Mouse (Mus musculus) midbrain, postnatal 0 days (tissue): Measurements from ENCODE around the gene Rps2. TPM values are rescaled to one million over a fixed set of nuclear protein-coding genes. Genes with fewer than 3 reads are reported as not detected.
A peak's percentile ranks its signal among the peaks of the same experiment; 100 is the strongest.

Source experiments
- ATAC-seq: fragments of 200-750 bp; cut with Nextera tagmentation; 2 replicates; pipeline ENCODE4 v1.8.0; 2017; ENCODE audit warnings: moderate number of reproducible peaks, mild to moderate bottlenecking, moderate TSS enrichment, moderate library complexity; ENCODE audit not compliant: low FRiP score
- DNase-seq: peaks from one replicate; pipeline ENCODE4 v3.0.0-alpha.2; 2015; ENCODE audit warnings: low spot score
- H3K27ac ChIP-seq: fragments of 300-500 bp; sonication (generic); 2 replicates; pipeline ENCODE4 v1.5.1; 2014; ENCODE audit warnings: low read depth, mild to moderate bottlenecking, low read length, mixed read lengths
- H3K27me3 ChIP-seq: fragments of 300-500 bp; sonication (generic); 2 replicates; pipeline ENCODE4 v1.6.1; 2014; ENCODE audit warnings: low read length, control low read depth, mixed read lengths; ENCODE audit not compliant: insufficient read depth
- H3K36me3 ChIP-seq: fragments of 300-500 bp; sonication (generic); 2 replicates; pipeline ENCODE4 v1.6.1; 2014; ENCODE audit warnings: low read length, control low read depth, mixed read lengths; ENCODE audit not compliant: insufficient read depth
- H3K4me1 ChIP-seq: fragments of 300-500 bp; sonication (generic); 2 replicates; pipeline ENCODE4 v1.6.1; 2014; ENCODE audit warnings: mild to moderate bottlenecking, control low read depth, antibody characterized with exemption, low read length, mixed read lengths; ENCODE audit not compliant: insufficient read depth
- H3K4me2 ChIP-seq: fragments of 300-500 bp; sonication (generic); 2 replicates; pipeline ENCODE4 v1.6.1; 2014; ENCODE audit warnings: low read depth, mild to moderate bottlenecking, low read length, mixed read lengths; ENCODE audit not compliant: poor library complexity, severe bottlenecking
- H3K4me3 ChIP-seq: fragments of 300-500 bp; sonication (generic); 2 replicates; pipeline ENCODE4 v1.5.1; 2014; ENCODE audit warnings: low read depth, mild to moderate bottlenecking, low read length, moderate library complexity
- H3K9ac ChIP-seq: fragments of 300-500 bp; sonication (generic); replicated peaks from 2 replicates; pipeline ENCODE4 v1.6.1; 2014; ENCODE audit warnings: mild to moderate bottlenecking, low read length, moderate library complexity, mixed read lengths; ENCODE audit not compliant: poor library complexity, severe bottlenecking
- H3K9me3 ChIP-seq: fragments of 300-500 bp; sonication (generic); 2 replicates; pipeline ENCODE4 v1.6.1; 2016; ENCODE audit warnings: low read length, control low read depth
- CTCF ChIP-seq: IDR thresholded peaks from 2 replicates; pipeline ENCODE4 v1.5.1; 2016; ENCODE audit warnings: antibody characterized with exemption, mild to moderate bottlenecking
- WGBS: fragments of 180-500 bp; shearing (Covaris S2); extraction: QIAGEN DNeasy Blood & Tissue Kit; methylation state at CpG from one replicate; pipeline ENCODE4 v1.1.7; 2014; 5-methylcytosine and 5-hydroxymethylcytosine counted together
- polyA plus RNA-seq: library from polyadenylated mRNA; unstranded; fragments of >200 nt; fragmentation: Nextera tagmentation; extraction: Ambion mirVana; gene quantifications from 2 replicates; pipeline ENCODE4 v1.2.1, GENCODE M21; 2015
- total RNA-seq: library from RNA; depleted of rRNA; stranded (reverse); fragments of >200 nt; gene quantifications from 2 replicates; pipeline ENCODE4 v1.2.3, GENCODE M21; 2014

The Rps2 gene
- total and polyA plus RNA-seq, 2 experiments from 2014 or later, result 749 to 2,389 TPM

DNA sequence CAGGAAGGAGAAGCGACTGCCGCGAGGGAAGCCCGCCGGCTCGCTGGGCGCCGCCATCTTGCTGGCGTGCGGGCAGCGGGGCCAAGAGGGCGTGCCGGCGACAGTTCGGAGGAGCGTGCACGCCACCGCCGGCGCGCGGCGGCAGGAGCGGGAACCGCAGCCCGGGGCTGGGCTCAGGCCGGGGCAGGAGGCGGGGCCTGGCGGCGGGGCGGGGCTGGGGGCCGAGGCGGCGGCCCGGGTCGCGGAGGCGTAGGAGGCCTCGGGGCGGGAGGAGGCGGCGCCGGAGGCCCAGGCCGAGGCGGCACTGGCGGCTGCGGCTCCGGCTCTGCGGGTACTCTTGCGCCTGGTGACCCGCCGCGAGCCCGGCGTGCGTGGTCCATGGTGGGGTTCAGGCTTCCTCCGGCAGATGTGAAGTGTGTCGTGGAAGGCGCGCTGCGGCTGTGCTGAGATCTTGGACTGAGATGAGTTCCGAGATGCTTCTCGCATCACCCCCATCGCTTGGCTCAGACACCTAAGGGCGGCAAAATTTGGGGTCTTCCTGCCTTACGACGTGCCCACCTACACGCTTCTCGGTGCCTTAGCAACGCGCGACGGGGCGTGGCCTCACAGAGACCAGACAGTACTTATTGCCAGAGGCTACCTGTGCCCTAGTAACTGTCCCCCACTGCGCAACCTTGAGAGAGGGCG, 21.8 kb upstream of the Rps2 start, which contains the start of the genes Gfer and Noxo1:
Gfer (minus strand) TSS at position 146 of the 687 bp plus-strand sequence.
Noxo1 (plus strand) TSS at position 224 of the 687 bp plus-strand sequence.
- ATAC-seq (peak; percentile 90), DNase-seq (peak; percentile 88)
- WGBS, result under 1% methylated on average over 48 of the region's 76 CpGs

DNA sequence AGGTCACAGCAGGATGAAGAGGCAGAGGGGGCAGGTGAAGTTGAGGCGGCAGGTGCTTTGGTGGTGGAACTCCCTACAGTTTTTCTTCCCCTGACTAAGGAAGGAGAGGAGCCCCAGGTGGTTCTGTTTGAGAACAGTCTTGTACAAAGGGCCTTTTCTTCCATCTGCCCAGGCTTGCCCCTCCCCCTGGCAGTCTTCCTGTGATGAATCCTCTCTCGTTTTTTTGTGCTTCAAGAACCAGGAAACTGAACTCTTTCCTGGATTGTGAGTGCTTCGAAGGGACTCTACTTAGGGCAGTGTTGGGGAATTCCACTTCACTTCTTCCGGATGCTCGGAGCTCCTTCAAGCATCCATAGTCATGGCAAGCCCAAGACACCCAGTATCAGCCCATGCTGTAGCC, 19.9 kb upstream of the Rps2 start:
- H3K9me3 ChIP-seq, result no peaks in the 10 kb centered on the region
- H3K4me3 ChIP-seq, result no peak overlapping the region
- H3K9ac ChIP-seq, result no peak overlapping the region
- no peaks in the 10 kb centered on the region for H3K27me3 ChIP-seq
- TF ChIP-seq CTCF, result no peak
- no peak for DNase-seq
- no peak overlapping the region for H3K4me2 ChIP-seq
- H3K27ac ChIP-seq, result no peak overlapping the region
- 22% methylated on average over 5 of the region's 5 CpGs for WGBS
- H3K36me3 ChIP-seq, result peaks cover 34% of the 10 kb centered on the region
- no peak for ATAC-seq
- H3K4me1 ChIP-seq, result 0 out of 2 replicates have a peak, but pooled peaks cover 3% of the 10 kb centered on the region

More for the DNA sequence above, 21.8 kb upstream of the Rps2 start, which contains the start of the genes Gfer and Noxo1:
- TF ChIP-seq CTCF, result peak; percentile 33; the same call in 1 of the 2 replicates
- H3K9me3 ChIP-seq, result no peaks in the 10 kb centered on the region
- H3K27me3 ChIP-seq, result no peaks in the 10 kb centered on the region
- peaks cover 25% of the 10 kb centered on the region for H3K36me3 ChIP-seq
- peak within 1 kb of the TSS; percentile 79 for H3K4me3 ChIP-seq
- 0 out of 2 replicates have a peak, but pooled peaks cover 3% of the 10 kb centered on the region for H3K4me1 ChIP-seq
- H3K27ac ChIP-seq, result peak within 1 kb of the TSS; percentile 87
- peak within 1 kb of the TSS; percentile 79 for H3K9ac ChIP-seq
- peak within 1 kb of the TSS; percentile 63 for H3K4me2 ChIP-seq

DNA sequence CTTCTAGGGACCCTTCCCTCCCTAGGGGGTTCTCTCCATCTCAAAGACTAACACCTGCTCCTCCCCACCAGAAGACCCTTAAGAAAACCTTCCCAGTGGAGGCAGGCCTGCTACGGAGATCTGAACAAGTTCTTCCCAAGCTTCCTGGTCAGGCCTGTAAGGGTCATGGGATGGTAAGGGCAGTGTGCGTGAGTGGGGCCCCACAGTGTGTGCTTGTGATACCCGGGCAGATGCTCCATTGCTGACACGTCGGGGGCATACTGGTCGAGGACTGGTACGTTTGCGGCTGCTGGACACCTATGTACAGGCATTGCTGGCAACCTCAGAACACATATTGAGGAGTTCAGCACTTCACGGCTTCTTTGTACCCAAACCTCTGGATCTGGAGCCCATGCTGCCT, 19.2 kb upstream of the Rps2 start:
- TF ChIP-seq CTCF, result no peak
- Histone ChIP-seq H3K4me3 (no peak overlapping the region), H3K27ac (no peak overlapping the region), H3K36me3 (peaks cover 34% of the 10 kb centered on the region), H3K4me1 (0 out of 2 replicates have a peak, but pooled peaks cover 3% of the 10 kb centered on the region), H3K9me3 (no peaks in the 10 kb centered on the region), H3K4me2 (no peak overlapping the region), H3K9ac (no peak overlapping the region), H3K27me3 (no peaks in the 10 kb centered on the region)
- WGBS, result 66% methylated on average over 9 of the region's 9 CpGs
- DNase-seq (no peak), ATAC-seq (no peak)

DNA sequence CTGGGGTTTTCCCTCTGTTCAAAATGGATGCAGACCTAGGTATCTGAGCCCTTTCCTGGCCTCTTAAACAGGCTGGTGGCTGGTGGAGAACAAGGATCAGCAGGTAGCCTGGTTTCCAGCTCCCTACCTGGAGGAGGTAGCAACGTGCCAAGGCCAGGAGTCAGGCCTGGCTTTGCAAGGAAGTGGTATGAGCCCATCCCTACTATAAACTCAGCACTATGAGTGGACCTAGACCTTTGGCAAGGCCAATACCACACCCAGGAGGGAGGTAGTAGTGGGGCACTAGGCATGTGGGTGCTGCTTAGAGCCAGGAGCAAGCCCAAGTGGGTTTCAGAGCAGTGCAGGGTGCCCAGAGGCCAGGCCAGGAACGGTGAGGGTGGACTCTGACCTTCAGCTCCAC, 18.4 kb upstream of the Rps2 start:
- DNase-seq (no peak), ATAC-seq (no peak)
- 0 out of 2 replicates have a peak, but pooled peaks cover 3% of the 10 kb centered on the region for H3K4me1 ChIP-seq
- H3K4me2 ChIP-seq, result no peak overlapping the region
- no peaks in the 10 kb centered on the region for H3K27me3 ChIP-seq
- H3K4me3 ChIP-seq, result no peak overlapping the region
- no peak overlapping the region for H3K9ac ChIP-seq
- H3K9me3 ChIP-seq, result no peaks in the 10 kb centered on the region
- TF ChIP-seq CTCF, result no peak
- H3K27ac ChIP-seq, result no peak overlapping the region
- 72% methylated on average over 2 of the region's 2 CpGs for WGBS
- H3K36me3 ChIP-seq, result peaks cover 41% of the 10 kb centered on the region

DNA sequence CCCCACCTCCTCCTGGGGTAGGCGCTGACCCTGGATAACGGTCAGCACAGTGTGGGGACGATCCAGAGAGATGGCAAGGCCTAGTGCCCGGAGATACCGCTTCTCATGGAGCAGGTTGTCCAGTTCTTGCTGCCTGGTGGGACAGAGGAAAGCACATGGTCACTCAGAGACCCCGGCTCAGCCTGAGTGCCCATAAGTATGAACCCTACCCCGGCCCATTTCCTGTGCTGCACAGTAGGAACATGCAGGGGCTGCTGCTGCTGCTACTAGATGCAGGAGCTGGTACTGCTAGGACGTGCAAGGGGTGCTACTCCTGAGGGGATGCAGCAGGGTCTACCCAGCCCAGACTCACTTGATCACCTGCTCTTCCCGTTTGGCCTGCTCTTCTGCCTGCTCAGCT, 16.7 kb upstream of the Rps2 start:
- Histone ChIP-seq H3K4me3 (no peak overlapping the region), H3K27ac (no peak overlapping the region), H3K9me3 (no peaks in the 10 kb centered on the region), H3K9ac (no peak overlapping the region), H3K4me2 (no peak overlapping the region), H3K27me3 (no peaks in the 10 kb centered on the region), H3K4me1 (no peaks in the 10 kb centered on the region), H3K36me3 (peaks cover 51% of the 10 kb centered on the region)
- no peak for TF ChIP-seq CTCF
- ATAC-seq (no peak), DNase-seq (no peak)
- WGBS, result 90% methylated on average over 9 of the region's 9 CpGs

DNA sequence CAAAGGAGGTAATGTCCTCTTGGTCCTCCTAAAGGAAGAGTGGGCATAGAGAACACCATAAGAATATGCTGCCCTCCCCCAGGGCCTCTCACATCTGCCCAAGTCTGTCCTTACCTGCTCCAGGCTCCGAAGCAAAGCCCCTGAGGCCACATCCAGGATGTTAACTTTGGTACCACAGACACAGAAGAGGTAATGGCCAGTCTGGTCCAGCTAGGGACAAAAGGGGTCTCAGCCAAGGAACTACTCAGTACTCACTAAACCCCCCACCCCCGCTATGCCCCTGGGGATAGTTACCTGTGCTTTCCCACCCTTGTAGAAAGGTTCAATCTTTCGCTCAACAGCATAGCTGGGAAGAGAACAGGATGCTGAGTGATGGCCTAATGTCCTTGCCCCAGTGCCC, 12.1 kb upstream of the Rps2 start:
- no peak for ATAC-seq
- no peak for DNase-seq
- H3K4me3 ChIP-seq, result no peak overlapping the region
- 95% methylated on average over 3 of the region's 3 CpGs for WGBS
- peaks cover 38% of the 10 kb centered on the region for H3K36me3 ChIP-seq
- no peak overlapping the region for H3K4me2 ChIP-seq
- no peaks in the 10 kb centered on the region for H3K9me3 ChIP-seq
- H3K9ac ChIP-seq, result no peak overlapping the region
- no peak overlapping the region for H3K27ac ChIP-seq
- no peaks in the 10 kb centered on the region for H3K27me3 ChIP-seq
- no peaks in the 10 kb centered on the region for H3K4me1 ChIP-seq
- TF ChIP-seq CTCF, result no peak
